ENCODE assay signal across 10 mouse cellular contexts in genomic region chr2:19910781-19911175, GRCm38 (mm10). TPM values are rescaled to one million over a fixed set of nuclear protein-coding genes. Genes with fewer than 3 reads are reported as not detected.
A peak's percentile ranks its signal among the peaks of the same experiment; 100 is the strongest.
DNase-seq lines count a peak whose midpoint lies in the region; ATAC-seq and TF ChIP-seq lines count a peak whose summit lies in the region.
"Had no signal": no experiment of that assay in that cellular context is flagged by ENCODE, and none has a peak within 500 bp of the region (broad histone marks: within the 10 kb centered on the region; RNA-seq: fewer than 3 reads in every experiment).

No protein-coding gene starts in this region.

- no peak for TF ChIP-seq CTCF in forebrain, postnatal 0 days (IDR thresholded peaks at IDR 0.05; ENCODE audit: low read depth)

- 2% methylated on average over 8 of the region's 8 CpGs for WGBS in intestine, embryonic 14.5 days
- 7% methylated on average over 8 of the region's 8 CpGs for WGBS in intestine, embryonic 16.5 days
- WGBS in forebrain, postnatal 0 days, result 5% methylated on average over 8 of the region's 8 CpGs
- WGBS in midbrain, embryonic 13.5 days, result 4% methylated on average over 8 of the region's 8 CpGs

- peak overlapping the region; percentile 11; the same call in 1 of the 2 replicates for H3K4me3 ChIP-seq in intestine, embryonic 14.5 days (ENCODE audit: low read depth, low read length)
- no peak overlapping the region for H3K4me3 ChIP-seq in intestine, embryonic 16.5 days (ENCODE audit: low read length)
- H3K4me3 ChIP-seq in forebrain, postnatal 0 days (ENCODE audit: low read depth, low read length), result peak overlapping the region; percentile 57
- H3K4me3 ChIP-seq in midbrain, embryonic 13.5 days (replicated peaks), result no peak overlapping the region; the same call in 1 of the 2 replicates

- H3K27ac ChIP-seq in intestine, embryonic 14.5 days (ENCODE audit: low read depth), result no peak overlapping the region
- no peak overlapping the region for H3K27ac ChIP-seq in intestine, embryonic 16.5 days (ENCODE audit: low read length)
- no peak overlapping the region for H3K27ac ChIP-seq in forebrain, postnatal 0 days (ENCODE audit: low read depth, low read length)
- no peak overlapping the region for H3K27ac ChIP-seq in midbrain, embryonic 13.5 days

- no peaks in the 10 kb centered on the region for H3K36me3 ChIP-seq in intestine, embryonic 14.5 days (ENCODE audit: control insufficient read depth, insufficient read depth, low read length)
- no peaks in the 10 kb centered on the region for H3K36me3 ChIP-seq in intestine, embryonic 16.5 days (ENCODE audit: control insufficient read depth, insufficient read depth, low read length)
- no peaks in the 10 kb centered on the region for H3K36me3 ChIP-seq in forebrain, postnatal 0 days (ENCODE audit: insufficient read depth)
- H3K36me3 ChIP-seq in midbrain, embryonic 13.5 days, result no peaks in the 10 kb centered on the region

- ATAC-seq in intestine, embryonic 14.5 days (replicated peaks; ENCODE audit: low FRiP score, low TSS enrichment, low read depth), result no peak
- no peak for ATAC-seq in intestine, embryonic 16.5 days
- no peak for ATAC-seq in forebrain, postnatal 0 days
- ATAC-seq in midbrain, embryonic 13.5 days, result no peak

- H3K4me1 ChIP-seq in intestine, embryonic 14.5 days (replicated peaks; ENCODE audit: control insufficient read depth, insufficient read depth, low read length), result no peaks in the 10 kb centered on the region
- peaks cover 10% of the 10 kb centered on the region; the same call in 1 of the 2 replicates for H3K4me1 ChIP-seq in intestine, embryonic 16.5 days (ENCODE audit: control insufficient read depth, insufficient read depth, low read length)
- 0 out of 2 replicates have a peak, but pooled peaks cover 5% of the 10 kb centered on the region for H3K4me1 ChIP-seq in forebrain, postnatal 0 days (ENCODE audit: insufficient read depth)
- peaks cover 17% of the 10 kb centered on the region for H3K4me1 ChIP-seq in midbrain, embryonic 13.5 days (replicated peaks)

- H3K27me3 ChIP-seq in intestine, embryonic 14.5 days (replicated peaks; ENCODE audit: control insufficient read depth, insufficient read depth, low read length), result peaks cover 30% of the 10 kb centered on the region
- peaks cover 24% of the 10 kb centered on the region for H3K27me3 ChIP-seq in intestine, embryonic 16.5 days (replicated peaks; ENCODE audit: control insufficient read depth, insufficient read depth, low read length)
- peaks cover 4% of the 10 kb centered on the region; the same call in 1 of the 2 replicates for H3K27me3 ChIP-seq in forebrain, postnatal 0 days (ENCODE audit: insufficient read depth, low read length)
- H3K27me3 ChIP-seq in midbrain, embryonic 13.5 days, result peaks cover 52% of the 10 kb centered on the region

- H3K9me3 ChIP-seq in intestine, embryonic 14.5 days (ENCODE audit: control insufficient read depth, low read length), result no peaks in the 10 kb centered on the region
- H3K9me3 ChIP-seq in intestine, embryonic 16.5 days (ENCODE audit: control insufficient read depth, low read length), result no peaks in the 10 kb centered on the region
- no peaks in the 10 kb centered on the region for H3K9me3 ChIP-seq in forebrain, postnatal 0 days (ENCODE audit: low read length)
- no peaks in the 10 kb centered on the region for H3K9me3 ChIP-seq in midbrain, embryonic 13.5 days

- H3K9ac ChIP-seq in intestine, embryonic 14.5 days (ENCODE audit: low read length), result no peak overlapping the region
- no peak overlapping the region for H3K9ac ChIP-seq in intestine, embryonic 16.5 days (ENCODE audit: low read depth, low read length)
- H3K9ac ChIP-seq in forebrain, postnatal 0 days, result no peak overlapping the region
- H3K9ac ChIP-seq in midbrain, embryonic 13.5 days (replicated peaks), result no peak overlapping the region

- no peak for DNase-seq in intestine, embryonic 14.5 days (ENCODE audit: low spot score)
- DNase-seq in brain, adult 2 months (ENCODE audit: low read depth, low spot score), result peak; percentile 24
- DNase-seq in forebrain, postnatal 0 days, result no peak
- no peak for DNase-seq in testis, postnatal 10 days (ENCODE audit: low spot score)
- DNase-seq in urinary bladder, postnatal 25 days (ENCODE audit: low spot score), result no peak
- DNase-seq in heart, postnatal 4 days, result no peak
- DNase-seq: heart, postnatal 10 days; lung, postnatal 4 days had no signal

- no peak overlapping the region for H3K4me2 ChIP-seq in intestine, embryonic 14.5 days (ENCODE audit: low read length)
- H3K4me2 ChIP-seq in intestine, embryonic 16.5 days (ENCODE audit: low read depth, low read length), result no peak overlapping the region
- H3K4me2 ChIP-seq in forebrain, postnatal 0 days (ENCODE audit: low read depth), result peak overlapping the region; percentile 96
- H3K4me2 ChIP-seq in midbrain, embryonic 13.5 days (replicated peaks), result peak overlapping the region; percentile 97

RNA-seq across cellular contexts. Expression of gene Etl4, which starts 1.2 kb away (rescaled TPM):
- 47.8 and 49.3 TPM in 2 replicates for polyA plus RNA-seq in intestine, embryonic 14.5 days (2014; fragmentation: Nextera tagmentation; extraction: Ambion mirVana)
- polyA plus RNA-seq in intestine, embryonic 16.5 days (2015; fragmentation: Nextera tagmentation; extraction: Ambion mirVana), result 27.7 and 32.2 TPM in 2 replicates
- 13.6 and 15.4 TPM in 2 replicates for total RNA-seq in forebrain, postnatal 0 days (2014; rRNA removed)
- 4.5 and 7.2 TPM in 2 replicates for polyA plus RNA-seq in forebrain, postnatal 0 days (2015; fragmentation: Nextera tagmentation; extraction: Ambion mirVana)
- 3.4 and 3.8 TPM in 2 replicates for polyA plus RNA-seq in midbrain, embryonic 13.5 days (2015; fragmentation: Nextera tagmentation; extraction: Ambion mirVana)
- total RNA-seq in heart, postnatal 4 days (2021), result 10 to 100 TPM; 36.8 to 38.5 TPM

Comparison
In these comparisons a context has a peak if more than half of its experiments do, and no peak if none do; other contexts are left out.
1. H3K4me3 ChIP-seq: peak in intestine, embryonic 14.5 days (single experiment) and forebrain, postnatal 0 days (single experiment); none in intestine, embryonic 16.5 days (single experiment) and midbrain, embryonic 13.5 days (single experiment).
2. H3K4me2 ChIP-seq: peak in forebrain, postnatal 0 days (single experiment) and midbrain, embryonic 13.5 days (single experiment); none in intestine, embryonic 14.5 days (single experiment) and intestine, embryonic 16.5 days (single experiment).